Mouse (Mus musculus) kidney, adult 2 months (tissue): Measurements from ENCODE around the gene 4931406P16Rik.

ENCODE experiments used
- CTCF ChIP-seq: fragments of 200-500 bp; conservative IDR thresholded peaks from 2 replicates; pipeline ENCODE4 v1.5.1; 2011; ENCODE audit warnings: low read depth, mild to moderate bottlenecking, control low read depth, low read length, moderate library complexity, mixed read lengths; ENCODE audit not compliant: insufficient read depth, insufficient read length
- POLR2A ChIP-seq: fragments of 200-500 bp; IDR thresholded peaks from one replicate; pipeline ENCODE4 v1.6.1; 2011; ENCODE audit warnings: low read depth, low read length, control low read depth

DNA sequence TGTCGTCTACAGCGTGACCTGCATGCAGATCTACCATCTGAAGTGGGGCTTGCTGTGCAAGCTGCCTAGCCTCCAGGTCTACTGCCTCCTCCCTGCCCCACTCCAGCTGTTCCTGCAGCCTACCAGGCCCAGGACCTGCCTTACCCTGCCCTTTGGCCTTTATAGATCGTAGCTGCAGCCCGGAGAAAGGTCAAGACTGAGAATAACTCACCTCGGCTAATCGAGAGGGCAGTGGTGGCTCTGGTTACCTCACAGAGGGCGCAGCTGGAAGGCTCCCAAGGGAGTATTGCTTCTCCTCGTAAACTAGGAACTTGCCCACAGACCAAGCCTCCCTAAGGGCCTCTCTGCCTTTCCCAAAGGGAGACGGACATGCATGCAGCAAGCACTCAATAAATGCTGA is 97.9 kb downstream of the 4931406P16Rik start:
- no peak for TF ChIP-seq POLR2A
- no peak for TF ChIP-seq CTCF
